Mouse (Mus musculus): ENCODE data around the gene Eya4.

GRCm38 (mm10) chr10:23348101-23348892 lies 2.3 kb downstream of the Eya4 start:
- TF ChIP-seq CTCF (IDR thresholded peaks at IDR 0.05; ENCODE audit: low read depth, low read length) (no peak), POLR2A (IDR thresholded peaks at IDR 0.05; ENCODE audit: extremely low read depth, insufficient read depth, low read length) (no peak)

All from liver, adult 2 months (tissue).